Mouse (Mus musculus) heart, embryonic 16.5 days (tissue): ENCODE measurements around the gene Eno2. TPM values are rescaled to one million over a fixed set of nuclear protein-coding genes. Genes with fewer than 3 reads are reported as not detected.

ENCODE experiments used
- ATAC-seq: fragments of 200-750 bp; cut with Nextera tagmentation; replicated peaks from 2 replicates; pipeline ENCODE4 v1.8.0; 2017; ENCODE audit warnings: moderate number of reproducible peaks; ENCODE audit not compliant: insufficient read depth, low FRiP score; ENCODE audit errors: extremely low read depth
- H3K27ac ChIP-seq: fragments of 300-500 bp; sonication (generic); 2 replicates; pipeline ENCODE4 v1.5.1; 2014; ENCODE audit warnings: mild to moderate bottlenecking, low read length, control low read depth, moderate library complexity
- H3K27me3 ChIP-seq: fragments of 300-500 bp; sonication (generic); 2 replicates; pipeline ENCODE4 v1.6.1; 2014; ENCODE audit warnings: low read length, mixed read lengths; ENCODE audit not compliant: control insufficient read depth, insufficient read depth
- H3K36me3 ChIP-seq: fragments of 300-500 bp; sonication (generic); 2 replicates; pipeline ENCODE4 v1.6.1; 2014; ENCODE audit not compliant: control insufficient read depth, insufficient read depth
- H3K4me1 ChIP-seq: fragments of 300-500 bp; sonication (generic); 2 replicates; pipeline ENCODE4 v1.6.1; 2014; ENCODE audit warnings: low read length, mixed read lengths; ENCODE audit not compliant: control insufficient read depth, insufficient read depth
- H3K4me2 ChIP-seq: fragments of 300-500 bp; sonication (generic); 2 replicates; pipeline ENCODE4 v1.6.1; 2014; ENCODE audit warnings: low read depth, mild to moderate bottlenecking, control low read depth, low read length
- H3K4me3 ChIP-seq: fragments of 300-500 bp; sonication (generic); 2 replicates; pipeline ENCODE4 v1.5.1; 2014; ENCODE audit warnings: mild to moderate bottlenecking, control low read depth, low read length
- H3K9ac ChIP-seq: fragments of 300-500 bp; sonication (generic); 2 replicates; pipeline ENCODE4 v1.6.1; 2014; ENCODE audit warnings: low read length, control low read depth
- H3K9me3 ChIP-seq: fragments of 300-500 bp; sonication (generic); replicated peaks from 2 replicates; pipeline ENCODE4 v1.6.1; 2016; ENCODE audit warnings: low read length; ENCODE audit not compliant: control insufficient read depth
- WGBS: fragments of 180-500 bp; shearing (Covaris S2); extraction: QIAGEN DNeasy Blood & Tissue Kit; methylation state at CpG from one replicate; pipeline ENCODE4 v1.1.7; 2014; 5-methylcytosine and 5-hydroxymethylcytosine counted together
- polyA plus RNA-seq: library from polyadenylated mRNA; unstranded; fragments of >200 nt; fragmentation: Nextera tagmentation; extraction: Ambion mirVana; gene quantifications from 2 replicates; pipeline ENCODE4 v1.2.1, GENCODE M21; 2015

Eno2 gene
- polyA plus RNA-seq, 1 experiment from 2014 or later: 3.7 TPM

- Histone ChIP-seq H3K27ac (no peak within 1 kb of the TSS), H3K9ac (peak within 1 kb of the TSS; percentile 7; the same call in 1 of the 2 replicates), H3K4me3 (peak within 1 kb of the TSS; percentile 39), H3K4me1 (peaks cover 8% of the 10 kb centered on the region; the same call in 1 of the 2 replicates), H3K36me3 (no peaks in the 10 kb centered on the region), H3K4me2 (peak within 1 kb of the TSS; percentile 61), H3K27me3 (0 out of 2 replicates have a peak, but pooled peaks cover 2% of the 10 kb centered on the region), H3K9me3 (no peaks in the 10 kb centered on the region)
- WGBS: 2% methylated on average over 23 of the region's 23 CpGs
- peak; percentile 37 for ATAC-seq
These were observed 9.9 kb upstream of the Eno2 start, which contains the start of gene Lrrc23 for GRCm38 (mm10) chr6:124779222-124779983. TSS of gene Lrrc23 (minus strand) at chr6:124779727.

- no peaks in the 10 kb centered on the region for H3K9me3 ChIP-seq
- no peak overlapping the region for H3K9ac ChIP-seq
- H3K27ac ChIP-seq: no peak overlapping the region
- H3K27me3 ChIP-seq: no peaks in the 10 kb centered on the region; the same call in 1 of the 2 replicates
- no peaks in the 10 kb centered on the region for H3K36me3 ChIP-seq
- WGBS: 78% methylated on average over 15 of the region's 15 CpGs
- no peak overlapping the region for H3K4me3 ChIP-seq
- peaks cover 8% of the 10 kb centered on the region for H3K4me1 ChIP-seq
- no peak overlapping the region for H3K4me2 ChIP-seq
- no peak for ATAC-seq
These were observed 1.0 kb upstream of the Eno2 start for GRCm38 (mm10) chr6:124770511-124770910.

GRCm38 (mm10) chr6:124770013-124770412 is 540 bp upstream of the Eno2 start:
- Histone ChIP-seq H3K9ac (peak overlapping the region; percentile 75), H3K27me3 (no peaks in the 10 kb centered on the region; the same call in 1 of the 2 replicates), H3K4me3 (peak overlapping the region; percentile 66), H3K4me1 (peaks cover 8% of the 10 kb centered on the region), H3K36me3 (no peaks in the 10 kb centered on the region), H3K4me2 (peak overlapping the region; percentile 99), H3K9me3 (no peaks in the 10 kb centered on the region), H3K27ac (no peak overlapping the region)
- no peak for ATAC-seq
- WGBS: 29% methylated on average over 7 of the region's 7 CpGs

- Histone ChIP-seq H3K4me3 (peak overlapping the region; percentile 66), H3K36me3 (no peaks in the 10 kb centered on the region), H3K4me1 (peaks cover 8% of the 10 kb centered on the region), H3K9me3 (no peaks in the 10 kb centered on the region), H3K27me3 (no peaks in the 10 kb centered on the region; the same call in 1 of the 2 replicates), H3K9ac (peak overlapping the region; percentile 75; the same call in 1 of the 2 replicates), H3K4me2 (peak overlapping the region; percentile 99), H3K27ac (no peak overlapping the region)
- ATAC-seq: no peak
- 7% methylated on average over 9 of the region's 9 CpGs for whole genome bisulfite sequencing
These were observed 799 bp downstream of the Eno2 start for GRCm38 (mm10) chr6:124768704-124769044.

- H3K36me3 ChIP-seq: no peaks in the 10 kb centered on the region
- no peaks in the 10 kb centered on the region for H3K9me3 ChIP-seq
- H3K9ac ChIP-seq: no peak overlapping the region
- H3K4me3 ChIP-seq: no peak overlapping the region; the same call in 1 of the 2 replicates
- no peak overlapping the region for H3K27ac ChIP-seq
- 34% methylated on average over 19 of the region's 19 CpGs for WGBS
- ATAC-seq: 0 out of 2 replicates have a peak, but pooled peaks have one; percentile 34
- peak overlapping the region; percentile 99 for H3K4me2 ChIP-seq
- no peaks in the 10 kb centered on the region; the same call in 1 of the 2 replicates for H3K27me3 ChIP-seq
- peaks cover 8% of the 10 kb centered on the region for H3K4me1 ChIP-seq
These were observed 1.4 kb downstream of the Eno2 start for GRCm38 (mm10) chr6:124767920-124768703.

- Histone ChIP-seq H3K9me3 (no peaks in the 10 kb centered on the region), H3K9ac (no peak overlapping the region), H3K27me3 (no peaks in the 10 kb centered on the region; the same call in 1 of the 2 replicates), H3K4me1 (peaks cover 8% of the 10 kb centered on the region), H3K4me3 (no peak overlapping the region), H3K36me3 (no peaks in the 10 kb centered on the region), H3K4me2 (no peak overlapping the region), H3K27ac (no peak overlapping the region)
- no peak for ATAC-seq
- 53% methylated on average over 4 of the region's 4 CpGs for WGBS
These were observed 1.9 kb downstream of the Eno2 start for GRCm38 (mm10) chr6:124767536-124767919.

GRCm38 (mm10) chr6:124765951-124766350 is 3.5 kb downstream of the Eno2 start:
- H3K27me3 ChIP-seq: no peaks in the 10 kb centered on the region; the same call in 1 of the 2 replicates
- 85% methylated on average over 7 of the region's 7 CpGs for WGBS
- ATAC-seq: no peak

GRCm38 (mm10) chr6:124759259-124759658 is 10.2 kb downstream of the Eno2 start:
- ATAC-seq: peak; percentile 17; the same call in 1 of the 2 replicates
- 0 out of 2 replicates have a peak overlapping the region, but pooled peaks have one; percentile 11 for H3K4me3 ChIP-seq
- no peaks in the 10 kb centered on the region for H3K36me3 ChIP-seq

More at GRCm38 (mm10) chr6:124765951-124766350, 3.5 kb downstream of the Eno2 start:
- Histone ChIP-seq H3K4me2 (no peak overlapping the region), H3K9me3 (no peaks in the 10 kb centered on the region), H3K9ac (no peak overlapping the region), H3K27ac (no peak overlapping the region), H3K4me1 (peaks cover 8% of the 10 kb centered on the region), H3K4me3 (no peak overlapping the region), H3K36me3 (no peaks in the 10 kb centered on the region)

More at GRCm38 (mm10) chr6:124759259-124759658, 10.2 kb downstream of the Eno2 start:
- peaks cover 32% of the 10 kb centered on the region for H3K4me1 ChIP-seq
- WGBS: 7% methylated on average over 5 of the region's 5 CpGs
- peak overlapping the region; percentile 96 for H3K27ac ChIP-seq
- peak overlapping the region; percentile 94 for H3K9ac ChIP-seq
- H3K9me3 ChIP-seq: no peaks in the 10 kb centered on the region
- H3K4me2 ChIP-seq: peak overlapping the region; percentile 67
- no peaks in the 10 kb centered on the region for H3K27me3 ChIP-seq
